Mouse (Mus musculus) spleen, adult 2 months (tissue): ENCODE data around the gene Mta1.

Experiments used
- CTCF ChIP-seq: fragments of 200-500 bp; IDR thresholded peaks from 2 replicates; pipeline ENCODE4 v1.5.1; 2011; ENCODE audit warnings: mild to moderate bottlenecking, inconsistent platforms; ENCODE audit not compliant: insufficient read depth, insufficient read length, insufficient replicate concordance; ENCODE audit errors: extremely low read depth
- POLR2A ChIP-seq: fragments of 200-500 bp; IDR thresholded peaks from 2 replicates; pipeline ENCODE4 v1.6.1; 2011; ENCODE audit warnings: low read depth, low read length, inconsistent platforms

GRCm38 (mm10) chr12:113150591-113150990 lies 52.5 kb downstream of the Mta1 start:
- no peak for TF ChIP-seq CTCF
- TF ChIP-seq POLR2A = no peak
